Mouse (Mus musculus) left cerebral cortex, postnatal 36 days (tissue): ENCODE data around the gene Iqce. TPM values are rescaled to one million over a fixed set of nuclear protein-coding genes. Genes with fewer than 3 reads are reported as not detected.

Experiments used
- DNase-seq, 2 experiments: peaks; one replicate each; pipeline ENCODE4 v3.0.0; 2021 to 2022; ENCODE audit warnings: low spot score in 2 of 2, mixed read lengths in 1 of 2
- intact Hi-C: fragments of 180-260 bp; cut with DNase I; formaldehyde crosslinking; loops from one replicate; pipeline ENCODE4 v1.15.1; 2025
- total RNA-seq, 2 experiments: library from RNA; stranded (reverse); gene quantifications; 2 replicates each; pipeline ENCODE4 v1.2.3; 2021

The Iqce gene
- total RNA-seq, 2 experiments from 2014 or later = 44.6 to 60.1 TPM

DNA sequence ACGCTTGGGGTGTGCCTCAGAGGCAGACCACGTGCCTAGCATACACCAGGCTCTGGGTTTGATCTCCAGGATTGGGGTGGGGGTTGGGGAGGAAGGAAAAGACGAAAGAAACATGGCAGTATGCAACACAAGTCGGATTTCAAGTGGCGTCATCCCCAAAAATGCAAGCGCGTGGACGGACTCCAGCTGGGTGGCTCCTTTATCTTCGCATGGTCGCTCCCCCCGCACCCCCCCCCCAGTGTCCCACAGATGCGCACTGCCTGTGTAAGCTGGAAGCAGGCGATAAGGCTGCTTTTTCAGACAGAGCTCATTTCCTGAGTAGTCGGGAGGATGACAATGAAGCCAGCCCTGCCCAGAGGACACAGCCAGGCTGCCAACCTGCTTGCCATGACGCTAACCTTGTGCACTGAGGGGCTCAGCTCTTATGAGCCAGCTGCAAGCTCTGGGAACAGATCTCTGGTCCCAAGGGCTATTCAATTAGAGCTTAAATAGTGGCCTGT lies 57.4 kb downstream of the Iqce start:
- intact Hi-C loops = no loop called here

DNA sequence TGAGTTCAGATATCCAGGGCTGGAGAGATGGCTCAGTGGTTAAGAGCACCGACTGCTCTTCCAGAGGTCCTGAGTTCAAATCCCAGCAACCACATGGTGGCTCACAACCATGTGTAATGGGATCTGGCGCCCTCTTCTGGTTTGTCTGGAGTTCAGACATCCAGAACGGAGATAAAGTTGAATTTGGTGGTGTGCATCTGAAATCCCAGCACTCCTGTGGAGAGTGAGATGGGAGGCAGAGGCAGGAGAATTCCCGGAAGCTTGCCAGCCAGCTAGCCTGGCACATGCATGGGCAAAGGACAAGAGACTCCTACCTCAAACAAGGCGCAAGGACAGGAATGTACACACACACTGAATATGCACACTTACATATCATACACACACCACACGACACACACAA lies 57.9 kb downstream of the Iqce start:
- intact Hi-C loops = no loop called here
- no peak for DNase-seq

More for the DNA sequence above, 57.4 kb downstream of the Iqce start:
- no peak for DNase-seq

DNA sequence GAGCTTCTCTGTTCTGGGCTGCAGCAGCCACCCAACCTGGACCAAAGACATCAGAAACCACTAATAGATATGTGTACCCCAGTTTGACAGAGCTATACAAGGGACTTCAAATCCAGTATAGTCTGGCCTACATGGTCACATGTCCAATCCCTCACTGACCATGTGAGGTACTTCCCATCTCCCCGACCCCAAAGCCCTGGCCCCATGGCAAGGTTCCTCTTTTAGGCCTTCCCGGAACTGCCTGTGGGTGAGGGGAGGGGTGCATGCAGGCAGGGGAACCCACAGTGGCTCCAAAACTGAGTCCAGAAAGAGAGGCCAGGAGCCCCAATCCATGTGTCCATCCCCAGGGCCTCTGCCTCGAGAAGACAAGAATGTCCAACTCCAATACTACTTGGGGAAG lies 60.1 kb downstream of the Iqce start:
- intact Hi-C loops = no loop called here
- no peak for DNase-seq

DNA sequence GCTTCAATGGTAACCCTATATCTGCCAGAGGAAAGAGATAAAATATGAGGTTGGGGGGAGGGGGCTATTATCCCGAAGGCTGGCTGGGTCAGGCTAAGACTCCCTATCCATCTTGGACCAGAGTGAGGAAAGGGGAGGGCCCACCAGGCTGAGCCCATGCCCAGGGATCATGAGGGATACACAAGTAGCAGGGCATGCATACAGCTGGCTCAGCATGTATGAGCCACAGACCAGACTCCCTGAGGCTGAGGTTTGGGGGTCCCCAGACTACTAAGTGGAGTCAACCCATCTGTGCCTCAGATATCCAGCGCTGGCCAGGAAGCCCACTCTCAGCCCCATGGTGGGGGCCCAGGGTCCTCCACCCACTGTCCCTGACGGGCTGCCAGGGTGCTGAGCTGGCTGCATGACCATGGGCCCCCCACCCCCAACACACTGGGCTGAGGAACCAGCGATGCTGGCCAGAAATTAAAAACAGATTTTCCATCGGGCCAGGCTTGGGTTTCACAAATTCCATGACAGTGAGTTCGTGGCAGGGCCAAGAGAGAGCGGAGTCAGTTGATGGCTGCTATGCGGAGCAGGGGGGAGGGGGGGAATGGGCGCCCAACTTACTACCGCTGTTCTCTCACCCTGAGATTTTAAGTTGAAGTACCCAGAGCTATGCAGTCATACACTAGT lies 60.8 kb downstream of the Iqce start:
- intact Hi-C loops = no loop called here
- no peak for DNase-seq

DNA sequence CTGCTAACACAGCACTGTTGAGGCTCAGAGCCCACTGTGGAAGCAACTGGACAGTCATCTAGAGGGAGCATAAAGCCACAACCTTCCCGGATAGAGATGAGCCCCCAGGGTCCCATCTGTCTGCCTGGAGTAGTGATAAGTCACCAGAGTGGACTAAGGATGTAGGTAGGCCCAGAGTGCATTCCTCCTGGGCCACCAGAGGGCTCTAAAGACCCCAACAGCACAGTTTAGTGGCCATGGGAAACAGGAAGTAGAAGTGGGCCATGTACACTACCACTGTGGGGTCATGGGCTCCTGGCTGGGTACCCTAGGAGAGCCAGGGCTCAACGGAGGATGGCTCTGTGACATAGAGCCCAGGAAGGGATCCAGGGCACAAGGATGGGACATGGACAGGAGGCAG lies 61.4 kb downstream of the Iqce start:
- DNase-seq = no peak
- intact Hi-C loops = no loop called here

DNA sequence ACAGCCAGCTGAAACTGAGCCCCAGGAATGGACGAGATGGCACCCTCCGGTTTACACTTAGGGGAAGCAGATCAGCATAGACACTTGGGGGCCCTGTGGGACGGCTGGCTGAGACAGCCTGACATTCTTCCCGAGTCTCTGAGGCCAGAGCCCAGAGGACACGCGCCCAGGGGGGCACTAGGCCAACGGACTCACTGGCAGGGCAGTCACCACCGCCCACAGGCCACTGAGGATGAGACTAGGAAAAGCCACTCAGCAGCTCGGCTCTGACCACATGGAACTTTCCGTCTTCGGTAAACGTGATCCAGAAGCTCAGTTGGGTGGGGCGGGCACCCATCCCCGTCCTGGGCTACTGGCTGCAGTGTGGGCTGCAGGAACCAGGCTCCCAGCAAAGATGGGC lies 62.3 kb downstream of the Iqce start:
- DNase-seq = no peak
- intact Hi-C loops = loop anchor here (5.0 kb wide), 1 partner anchor 42 kb away; no protein-coding TSS in a partner anchor

DNA sequence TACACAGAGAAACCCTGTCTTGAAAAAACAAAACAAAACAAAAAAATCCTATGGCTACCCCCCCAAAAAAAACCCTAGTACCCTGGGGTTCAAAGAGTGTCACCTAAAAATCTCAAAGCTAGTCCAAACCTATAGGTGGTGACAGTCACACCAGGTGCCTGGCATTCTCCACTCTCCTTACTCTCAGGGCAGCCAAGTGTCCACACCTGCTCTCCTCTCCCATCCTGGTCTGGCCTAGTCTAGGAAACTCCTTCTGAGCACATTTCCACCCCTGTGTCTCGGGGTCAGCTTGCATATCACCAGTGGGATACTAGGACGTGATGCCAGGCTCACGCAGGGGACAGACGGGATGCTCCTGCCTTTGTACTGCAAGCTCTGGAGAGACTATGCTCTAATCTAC lies 62.9 kb downstream of the Iqce start:
- intact Hi-C loops = loop anchor here (5.0 kb wide), 1 partner anchor 43 kb away; no protein-coding TSS in a partner anchor
- DNase-seq = no peak

DNA sequence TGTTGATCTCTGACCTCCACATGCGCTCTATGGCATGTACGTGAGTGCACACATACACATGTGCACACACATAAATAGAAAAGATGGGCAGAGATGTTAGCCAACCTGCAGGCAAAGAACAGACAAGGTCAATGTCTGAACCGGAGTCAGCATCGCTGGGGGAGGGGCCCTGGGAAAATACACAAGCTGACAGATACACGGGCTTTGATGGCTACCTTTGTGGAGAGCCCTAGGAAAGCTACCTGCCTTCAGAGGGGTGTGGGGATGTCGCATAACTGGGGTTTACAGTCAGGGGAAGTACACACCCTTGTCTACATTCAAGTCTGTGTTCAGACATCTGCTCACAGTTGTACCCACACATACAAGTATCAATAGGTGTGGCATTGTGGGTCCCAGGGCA lies 63.7 kb downstream of the Iqce start:
- intact Hi-C loops = loop anchor here (5.0 kb wide), 1 partner anchor 44 kb away; no protein-coding TSS in a partner anchor
- DNase-seq = no peak

DNA sequence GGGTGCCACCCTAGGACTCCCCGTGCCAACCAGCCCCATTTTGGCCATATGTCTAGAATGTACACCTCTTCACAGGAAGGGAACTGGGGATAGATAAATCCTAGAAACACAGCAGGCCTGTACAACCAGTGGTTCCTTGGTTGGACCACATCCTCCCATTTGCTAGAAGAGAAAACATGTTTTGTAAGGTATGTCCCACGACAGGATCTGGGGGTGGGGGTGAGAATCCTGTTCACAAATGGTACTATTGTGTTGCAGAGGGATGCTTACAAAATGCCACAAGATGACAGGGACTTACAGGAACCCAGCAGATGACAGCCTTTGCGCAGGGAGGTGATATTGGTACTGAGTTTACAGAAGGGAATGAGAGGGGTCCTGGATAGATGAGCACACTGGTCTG lies 64.2 kb downstream of the Iqce start:
- intact Hi-C loops = loop anchor here (5.0 kb wide), 1 partner anchor 44 kb away; no protein-coding TSS in a partner anchor
- no peak for DNase-seq

DNA sequence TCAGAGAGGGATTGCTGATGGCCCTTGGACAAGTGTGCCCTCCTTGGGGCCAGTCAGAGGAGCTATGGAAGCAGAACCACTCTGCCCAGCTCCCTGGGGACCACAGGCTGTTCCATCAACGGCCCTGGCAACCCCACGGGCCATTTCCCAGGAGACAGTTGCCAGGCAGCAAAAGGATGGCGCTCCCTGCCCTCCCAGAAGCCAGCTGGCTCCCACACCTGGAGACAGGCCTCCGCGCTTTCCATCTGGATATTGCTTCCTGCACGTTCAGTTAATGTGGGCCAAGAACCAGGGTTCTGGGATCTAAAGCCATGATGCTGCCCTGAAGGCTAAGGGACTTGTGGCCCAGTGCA lies 65.1 kb downstream of the Iqce start:
- no peak for DNase-seq
- intact Hi-C loops = loop anchor here (5.0 kb wide), 1 partner anchor 45 kb away; no protein-coding TSS in a partner anchor

DNA sequence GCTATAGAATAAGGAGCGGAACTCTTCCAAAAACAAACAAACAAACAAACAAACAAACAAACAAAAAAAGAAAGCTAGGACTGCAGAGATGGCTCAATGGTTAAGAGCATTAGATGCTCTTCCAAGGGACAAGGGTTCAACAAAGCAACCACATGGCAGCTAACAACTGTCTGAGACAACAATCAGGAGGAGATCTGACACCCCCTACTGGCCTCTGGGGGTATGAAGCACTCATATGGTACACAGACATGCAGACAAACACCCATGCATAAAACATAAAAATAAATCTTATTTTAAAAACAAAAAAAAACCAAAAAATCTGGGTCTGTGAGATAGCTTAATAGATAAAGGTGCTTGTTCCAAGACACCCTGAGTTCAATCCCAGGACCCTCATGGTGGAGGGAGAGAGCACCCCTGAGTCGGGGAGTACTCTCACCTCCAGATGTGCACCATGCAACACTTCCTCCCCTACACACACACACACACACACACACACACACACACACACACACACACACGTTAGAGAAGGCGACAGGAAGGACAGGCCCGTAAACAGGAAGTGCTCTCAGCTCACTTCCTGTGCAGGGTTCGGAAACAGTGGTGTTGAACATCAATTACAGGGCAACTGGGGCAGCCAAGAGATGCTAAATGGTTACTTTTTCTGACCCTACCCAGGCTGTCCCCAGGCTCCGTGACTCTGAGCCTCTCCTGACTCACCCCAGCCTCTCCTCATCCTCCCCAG lies 65.7 kb downstream of the Iqce start:
- intact Hi-C loops = loop anchor here (5.0 kb wide), 1 partner anchor 46 kb away; no protein-coding TSS in a partner anchor
- no peak for DNase-seq

DNA sequence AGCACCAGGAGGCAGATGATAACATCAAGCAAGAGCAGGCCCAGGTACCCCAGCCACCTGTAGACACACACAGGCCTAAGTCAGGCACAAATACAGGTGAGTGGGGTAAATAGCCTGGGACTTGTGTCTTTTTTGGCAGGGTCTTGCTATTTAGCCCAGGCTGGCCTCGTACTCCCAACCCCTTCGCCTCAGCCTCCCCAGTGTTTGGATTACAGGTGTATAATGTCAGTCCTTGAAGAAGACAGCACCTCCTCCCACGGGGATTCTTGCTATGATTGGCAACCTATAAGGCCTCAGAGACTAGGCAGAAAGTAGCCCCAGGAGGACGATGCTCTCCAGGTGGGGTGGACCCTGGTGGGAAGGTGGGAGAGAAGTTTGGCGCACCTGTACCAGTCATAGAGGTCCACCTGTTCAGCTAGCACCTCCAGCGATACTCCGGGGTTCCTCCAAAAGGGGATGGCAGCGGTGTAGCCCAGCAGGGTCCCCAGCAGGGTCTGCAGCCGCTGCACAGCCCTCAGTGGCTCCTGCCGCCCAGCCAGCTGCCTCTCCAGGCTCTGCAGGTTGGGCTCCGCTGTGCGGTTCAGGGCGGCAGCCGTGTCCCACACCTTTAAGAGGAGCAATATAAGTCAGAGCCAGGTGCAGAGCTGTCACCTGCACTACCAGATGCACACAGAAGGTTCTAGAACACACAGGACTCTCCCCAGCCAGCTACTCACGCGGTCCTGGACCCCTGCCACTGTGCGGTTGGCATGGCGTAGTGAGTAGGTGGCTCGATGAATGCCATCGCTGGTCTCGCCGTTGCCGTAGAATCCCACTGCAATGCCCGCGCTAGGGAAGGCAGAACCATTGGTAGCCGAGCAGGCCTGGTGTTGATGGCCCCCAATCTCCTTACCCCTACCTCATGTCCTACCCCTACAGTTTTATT lies 67.1 kb downstream of the Iqce start:
- DNase-seq = no peak
- intact Hi-C loops = loop anchor here (5.0 kb wide), 1 partner anchor 47 kb away; no protein-coding TSS in a partner anchor

DNA sequence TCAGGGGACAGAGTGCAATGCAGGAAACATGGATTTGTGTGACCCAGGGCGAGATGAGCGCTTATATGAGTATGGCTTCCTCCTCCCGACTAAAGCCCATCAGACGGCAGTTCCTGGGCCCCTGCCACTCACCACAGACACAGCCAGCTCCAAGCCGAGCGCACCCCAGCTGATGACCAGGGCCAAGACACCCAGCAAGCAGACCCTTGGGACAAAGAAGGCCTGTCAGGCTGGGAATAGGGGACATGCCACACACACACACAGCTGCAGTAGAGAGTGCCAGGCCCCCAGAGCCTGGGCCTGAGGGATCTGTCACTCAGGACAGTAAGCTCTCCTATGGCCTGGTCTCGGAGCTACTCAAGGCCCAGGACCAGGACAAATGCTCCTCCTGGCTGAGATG lies 68.7 kb downstream of the Iqce start:
- intact Hi-C loops = no loop called here
- DNase-seq = no peak

DNA sequence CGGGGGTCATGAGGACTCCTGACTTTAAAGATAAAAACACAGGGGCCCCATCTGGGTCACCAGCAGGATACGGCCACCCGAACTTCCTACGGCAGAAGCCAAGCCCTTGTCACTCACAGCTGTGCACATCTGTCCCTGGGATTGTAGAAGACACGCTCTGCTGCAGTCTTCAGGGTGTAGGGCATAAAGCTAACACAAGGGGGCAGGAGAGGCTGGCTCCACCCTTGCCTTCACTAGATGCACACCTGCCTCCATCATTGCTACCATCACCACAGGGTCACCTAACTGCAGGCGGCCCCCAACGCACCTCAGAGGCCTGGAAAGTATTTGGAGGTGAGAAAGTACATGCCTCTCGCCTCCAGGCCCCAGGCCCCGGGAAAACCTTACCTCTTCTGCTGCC lies 73.2 kb downstream of the Iqce start:
- DNase-seq = no peak
- intact Hi-C loops = no loop called here

DNA sequence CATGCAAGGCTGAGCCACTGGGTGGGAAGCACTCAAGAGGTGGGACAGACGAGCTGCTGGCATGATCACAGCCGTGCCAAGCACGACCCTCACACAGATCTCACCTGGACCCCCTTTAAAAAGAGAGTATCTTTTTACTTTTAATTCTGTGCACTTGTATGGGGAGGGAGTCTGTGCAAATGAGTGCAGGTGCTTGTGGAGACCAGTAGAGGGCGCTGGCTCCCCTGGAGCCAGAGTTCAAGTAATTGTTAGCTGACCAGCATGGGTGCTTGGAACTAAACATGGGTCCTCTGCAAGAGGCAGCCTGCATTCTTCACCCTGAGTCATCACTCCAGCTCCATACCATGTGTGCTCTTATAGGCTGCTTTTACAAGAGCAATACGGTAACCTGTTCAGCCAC lies 74.6 kb downstream of the Iqce start:
- DNase-seq = no peak
- intact Hi-C loops = no loop called here

DNA sequence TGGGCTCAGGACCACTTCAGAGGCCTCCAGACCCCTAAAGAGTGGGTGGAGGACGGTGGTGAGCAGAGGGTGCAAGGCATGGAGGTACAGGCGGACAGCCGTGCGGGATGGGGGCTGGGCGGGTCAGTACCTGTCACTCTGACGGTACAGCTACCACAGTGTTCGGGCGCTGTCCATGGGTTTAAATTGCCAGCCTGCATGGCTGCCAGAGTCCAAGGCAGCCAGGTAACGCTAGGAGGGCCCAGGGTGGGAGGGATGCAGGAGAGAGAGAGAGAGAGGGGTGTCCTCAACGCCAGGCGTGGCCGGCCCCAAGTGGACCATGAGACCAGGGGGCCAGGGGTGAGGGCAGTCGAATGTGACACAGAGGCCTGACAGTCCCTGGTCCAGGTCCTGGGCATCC lies 77.2 kb downstream of the Iqce start:
- no peak for DNase-seq
- intact Hi-C loops = no loop called here

DNA sequence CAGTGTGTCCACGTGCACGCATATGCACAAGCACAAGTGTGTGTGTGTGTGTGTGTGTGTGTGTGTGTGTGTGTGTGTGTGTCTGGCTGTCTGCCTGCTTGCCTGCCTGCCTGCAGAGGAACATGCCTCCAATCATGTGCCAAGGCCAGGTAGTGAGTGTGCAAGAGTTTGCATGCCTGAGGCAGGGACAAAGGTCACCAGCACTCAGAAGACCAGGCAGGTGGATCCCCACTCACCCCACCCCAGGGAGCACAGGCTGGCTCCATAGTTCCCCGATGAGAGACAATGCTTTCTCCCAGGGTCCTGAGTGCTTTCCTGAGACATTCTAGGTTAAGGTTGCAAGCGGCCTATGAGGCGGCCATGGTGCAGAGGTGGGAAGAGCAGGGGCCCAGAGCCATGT lies 77.9 kb downstream of the Iqce start:
- DNase-seq = no peak
- intact Hi-C loops = no loop called here

DNA sequence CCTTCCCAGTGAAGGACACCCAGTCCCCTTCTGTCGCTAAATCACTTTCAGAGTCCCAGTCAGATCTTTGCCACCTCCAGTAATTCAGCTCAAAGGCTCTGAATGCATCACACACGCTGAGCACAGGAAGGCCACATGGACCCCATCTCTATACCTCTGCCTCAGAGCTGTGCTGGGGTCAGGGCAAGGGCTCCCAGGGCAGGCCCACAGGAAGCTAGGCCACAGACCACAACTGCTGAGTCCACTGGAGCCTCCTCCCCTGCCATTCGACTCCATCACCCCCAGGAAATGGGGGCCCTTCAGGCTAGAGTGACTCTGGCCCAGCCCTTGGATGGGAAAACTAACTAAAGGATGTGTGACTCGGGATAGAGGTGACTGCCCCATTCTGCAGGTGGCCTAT lies 78.4 kb downstream of the Iqce start:
- intact Hi-C loops = no loop called here
- no peak for DNase-seq

DNA sequence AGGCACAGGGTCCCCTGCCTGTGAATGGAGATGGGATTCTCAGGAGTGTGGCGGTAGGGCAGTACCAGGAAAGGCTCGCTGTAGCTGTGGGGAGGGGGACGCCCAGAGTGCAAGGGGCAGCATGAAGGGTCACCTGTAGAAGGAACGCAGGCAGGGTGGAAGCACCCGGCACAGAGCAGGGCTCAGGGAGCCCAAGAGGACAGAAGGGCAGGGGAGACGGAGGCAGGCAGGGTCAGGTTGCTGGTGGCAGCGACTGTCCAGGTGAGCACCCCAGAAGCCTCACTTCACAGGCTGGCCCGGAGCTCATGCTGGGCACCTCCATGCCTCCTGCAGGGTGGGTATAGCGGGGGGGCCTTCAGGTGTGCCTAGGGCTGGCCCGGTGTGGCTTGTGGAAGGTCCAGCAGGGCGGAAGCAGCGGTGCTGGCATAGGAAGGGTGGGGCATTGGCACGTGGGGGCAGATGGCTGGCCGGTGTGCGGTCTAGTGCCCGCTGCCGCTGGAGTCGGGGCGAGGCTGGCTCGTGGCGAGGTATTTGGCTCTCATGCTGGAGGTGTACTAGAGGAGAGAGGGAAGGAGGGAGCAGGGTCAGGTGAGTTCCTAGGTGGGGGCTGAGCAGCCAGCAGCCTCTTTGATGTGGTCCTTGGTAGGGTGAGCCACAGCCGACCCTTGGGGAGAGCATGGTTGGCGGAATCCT lies 79.1 kb downstream of the Iqce start:
- intact Hi-C loops = no loop called here
- DNase-seq = no peak
